9 mouse cellular contexts compared by ENCODE assay signal in genomic region chr19:4441090-4441591, GRCm38 (mm10). TPM values are rescaled to one million over a fixed set of nuclear protein-coding genes. Genes with fewer than 3 reads are reported as not detected.
A peak's percentile ranks its signal among the peaks of the same experiment; 100 is the strongest.
DNase-seq lines count a peak whose midpoint lies in the region; ATAC-seq and TF ChIP-seq lines count a peak whose summit lies in the region.
"Had no signal": no experiment of that assay in that cellular context is flagged by ENCODE, and none has a peak within 500 bp of the region (broad histone marks: within the 10 kb centered on the region; RNA-seq: fewer than 3 reads in every experiment).

No protein-coding gene starts in this region.

- no peak overlapping the region for H3K9ac ChIP-seq in kidney, embryonic 16.5 days (replicated peaks; ENCODE audit: low read length)

- H3K27ac ChIP-seq in gastrocnemius, adult 2 months, result no peak overlapping the region
- peak overlapping the region; percentile 91 for H3K27ac ChIP-seq in kidney, embryonic 16.5 days (ENCODE audit: low read length)
- H3K27ac ChIP-seq: macrophage had no signal

- peaks cover 36% of the 10 kb centered on the region for H3K4me1 ChIP-seq in kidney, embryonic 16.5 days (ENCODE audit: insufficient read depth, low read length)

- no peak overlapping the region for H3K4me3 ChIP-seq in gastrocnemius, adult 2 months
- no peak overlapping the region for H3K4me3 ChIP-seq in kidney, embryonic 16.5 days (ENCODE audit: low read length)

- no peaks in the 10 kb centered on the region for H3K9me3 ChIP-seq in kidney, embryonic 16.5 days (ENCODE audit: low read length)

- peak overlapping the region; percentile 90 for H3K4me2 ChIP-seq in kidney, embryonic 16.5 days (replicated peaks; ENCODE audit: low read depth, low read length)

- 27% methylated on average over 6 of the region's 6 CpGs for WGBS in kidney, embryonic 16.5 days

- peaks cover 3% of the 10 kb centered on the region; the same call in 1 of the 2 replicates for H3K36me3 ChIP-seq in kidney, embryonic 16.5 days (ENCODE audit: insufficient read depth, low read length)

- H3K27me3 ChIP-seq in kidney, embryonic 16.5 days (ENCODE audit: insufficient read depth, low read length), result no peaks in the 10 kb centered on the region

- peak; percentile 52 for DNase-seq in gastrocnemius, adult 2 months
- no peak for DNase-seq in gastrocnemius, postnatal 4 days (ENCODE audit: low spot score in 2 of 2)
- DNase-seq in CD4-positive helper T cell, adult 2 months (ENCODE audit: low read depth, low spot score), result peak; percentile 74
- DNase-seq in c-Kit-negative CD71-positive TER-119-positive erythroid progenitor cells, embryonic 14.5 days (ENCODE audit: low read depth, low spot score), result peak; percentile 45
- DNase-seq in forelimb bud, embryonic 11.5 days (ENCODE audit: low read depth, low spot score), result peak; percentile 61
- DNase-seq in lung, postnatal 25 days (ENCODE audit: low spot score), result peak; percentile 54
- peak; percentile 75 for DNase-seq in testis, postnatal 10 days (ENCODE audit: low spot score)

- no peak for ATAC-seq in kidney, embryonic 16.5 days (ENCODE audit: low FRiP score, low TSS enrichment)

- TF ChIP-seq CTCF in gastrocnemius, adult 2 months (IDR thresholded peaks at IDR 0.05), result peak; percentile 79

- intact Hi-C loops in gastrocnemius, adult 2 months (cut with DNase I), result loop anchor here (10.0 kb wide), 1 partner anchor 186 kb away; no protein-coding TSS in a partner anchor

RNA-seq across cellular contexts. Expression of gene Rhod, which starts 1.9 kb away (rescaled TPM):
- total RNA-seq in gastrocnemius, adult 2 months (2021), result under 1 TPM; 0.28 to 0.73 TPM
- 1 to 10 TPM; 4.4 to 5.2 TPM for total RNA-seq in gastrocnemius, postnatal 4 days (2021)
- polyA plus RNA-seq in kidney, embryonic 16.5 days (2015; fragmentation: Nextera tagmentation; extraction: Ambion mirVana), result 46.3 and 57.9 TPM in 2 replicates

RNA-seq across cellular contexts. Expression of gene Syt12, which starts 36.1 kb away (rescaled TPM):
- 1 to 10 TPM; 6.8 to 7.6 TPM for total RNA-seq in gastrocnemius, adult 2 months (2021)
- total RNA-seq in gastrocnemius, postnatal 4 days (2021), result 1 to 10 TPM in 1 of 2 experiments, under 1 TPM in 1; 0.86 to 1.0 TPM
- polyA plus RNA-seq in kidney, embryonic 16.5 days (2015; fragmentation: Nextera tagmentation; extraction: Ambion mirVana), result 2.8 and 3.8 TPM in 2 replicates
- polyA plus RNA-seq: macrophage had no signal

RNA-seq across cellular contexts. Expression of gene Kdm2a, which starts 43.1 kb away (rescaled TPM):
- 10 to 100 TPM; 39.1 to 39.7 TPM for total RNA-seq in gastrocnemius, adult 2 months (2021)
- total RNA-seq in gastrocnemius, postnatal 4 days (2021), result 10 to 100 TPM; 50.9 to 66.8 TPM
- 47.5 and 56.2 TPM in 2 replicates for polyA plus RNA-seq in kidney, embryonic 16.5 days (2015; fragmentation: Nextera tagmentation; extraction: Ambion mirVana)

RNA-seq across cellular contexts. Expression of gene 2010003K11Rik, which starts 57.2 kb away (rescaled TPM):
- total RNA-seq in gastrocnemius, adult 2 months (2021), result not detected
- total RNA-seq in gastrocnemius, postnatal 4 days (2021), result under 1 TPM in 1 of 2 experiments, not detected in 1; 0.23 TPM
- polyA plus RNA-seq in kidney, embryonic 16.5 days (2015; fragmentation: Nextera tagmentation; extraction: Ambion mirVana), result 0.22 TPM in 1 of 2 replicates, not detected in the other
- polyA plus RNA-seq: macrophage had no signal

Comparison
In these comparisons a context has a peak if more than half of its experiments do, and no peak if none do; other contexts are left out.
1. DNase-seq: peak in gastrocnemius, adult 2 months (single experiment), CD4-positive helper T cell, adult 2 months (single experiment), c-Kit-negative CD71-positive TER-119-positive erythroid progenitor cells, embryonic 14.5 days (single experiment), forelimb bud, embryonic 11.5 days (single experiment), lung, postnatal 25 days (single experiment) and testis, postnatal 10 days (single experiment); none in gastrocnemius, postnatal 4 days (0 of 2).